Mouse (Mus musculus) myocyte (in vitro differentiated cells): ENCODE measurements around the gene Cpa4.

Source experiments
- E2F4 ChIP-seq: IDR thresholded peaks from one replicate; pipeline ENCODE4 v1.6.1; 2011; ENCODE audit warnings: mild to moderate bottlenecking, control low read depth, moderate library complexity; ENCODE audit not compliant: insufficient read depth
- MYOD1 ChIP-seq, 3 experiments: IDR thresholded peaks; one replicate each; pipeline ENCODE4 v1.6.1; 2011; ENCODE audit warnings: control low read depth in 2 of 3, low read depth in 2 of 3, mild to moderate bottlenecking in 2 of 3, moderate library complexity in 1 of 3; ENCODE audit not compliant: insufficient read length in 2 of 3, control insufficient read depth in 1 of 3
- POLR2AphosphoS2 ChIP-seq: IDR thresholded peaks from one replicate; pipeline ENCODE4 v1.6.1; 2011; ENCODE audit warnings: low read depth, control low read depth; ENCODE audit not compliant: insufficient read length
- TCF12 ChIP-seq: IDR thresholded peaks from one replicate; pipeline ENCODE4 v1.6.1; 2011; ENCODE audit warnings: mild to moderate bottlenecking, control low read depth; ENCODE audit not compliant: poor library complexity, insufficient read depth, severe bottlenecking
- TCF3 ChIP-seq: IDR thresholded peaks from one replicate; pipeline ENCODE4 v1.6.1; 2011; ENCODE audit warnings: low read depth, control low read depth; ENCODE audit not compliant: insufficient read length

DNA sequence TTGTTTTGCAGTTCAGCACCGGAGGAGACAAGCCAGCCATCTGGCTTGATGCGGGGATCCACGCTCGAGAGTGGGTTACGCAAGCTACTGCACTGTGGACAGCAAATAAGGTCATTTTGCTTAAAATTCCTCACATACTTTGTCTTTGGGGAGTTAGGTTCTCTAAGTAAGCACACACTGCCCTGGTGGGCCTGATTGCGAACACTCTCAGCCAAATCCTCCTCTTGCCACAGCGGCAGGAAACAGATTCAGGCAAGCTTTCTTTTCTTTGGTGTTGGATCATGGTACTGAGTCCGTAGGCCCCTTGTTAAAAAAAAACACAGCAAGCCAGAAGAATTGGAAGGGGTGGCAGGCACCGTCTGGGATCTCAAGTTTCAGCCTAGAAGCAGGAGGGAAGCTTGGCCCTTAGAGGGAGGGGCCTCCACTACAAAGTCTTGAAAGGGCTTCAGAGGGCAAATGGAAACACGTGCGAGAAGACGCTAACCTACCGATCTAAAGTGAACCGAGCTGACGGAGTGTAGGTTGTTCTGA is 18.9 kb upstream of the Cpa4 start:
- TF ChIP-seq E2F4, result no peak
- no peak for TF ChIP-seq TCF12
- TF ChIP-seq TCF3, result no peak
- TF ChIP-seq MYOD1 (IDR thresholded peaks at IDR 0.05; ENCODE audit: control insufficient read depth in 1 of 3, insufficient read length in 2 of 3, low read depth in 2 of 3), result no peak
- TF ChIP-seq POLR2AphosphoS2, result no peak
